Mouse (Mus musculus) lung, postnatal 14 days (tissue): ENCODE measurements around the gene Sox21.

Experiments
- DNase-seq: peaks from one replicate; pipeline ENCODE4 v3.0.0; 2021

Gene Sox21

GRCm38 (mm10) chr14:118236886-118237289 lies at the start of gene Sox21:
TSS of gene Sox21 (minus strand) at chr14:118237030.
- peak; percentile 30 for DNase-seq

- DNase-seq = no peak
Observed at GRCm38 (mm10) chr14:118286096-118286495, 49.3 kb upstream of the Sox21 start.

GRCm38 (mm10) chr14:118282917-118283316 lies 46.1 kb upstream of the Sox21 start:
- no peak for DNase-seq

GRCm38 (mm10) chr14:118282272-118282671 lies 45.4 kb upstream of the Sox21 start:
- no peak for DNase-seq

- DNase-seq = no peak
Observed at GRCm38 (mm10) chr14:118277704-118278498, 41.1 kb upstream of the Sox21 start.

- no peak for DNase-seq
Observed at GRCm38 (mm10) chr14:118272594-118273555, 36.0 kb upstream of the Sox21 start.

GRCm38 (mm10) chr14:118268849-118269248 lies 32.0 kb upstream of the Sox21 start:
- DNase-seq = no peak

GRCm38 (mm10) chr14:118266660-118267059 lies 29.8 kb upstream of the Sox21 start, which contains the start of gene Gm9376:
TSS of gene Gm9376 (plus strand) at chr14:118266960.
- DNase-seq = no peak

GRCm38 (mm10) chr14:118253381-118253780 lies 16.6 kb upstream of the Sox21 start:
- DNase-seq = no peak

GRCm38 (mm10) chr14:118241416-118241815 lies 4.6 kb upstream of the Sox21 start:
- no peak for DNase-seq

- DNase-seq = no peak
Observed at GRCm38 (mm10) chr14:118239351-118239750, 2.5 kb upstream of the Sox21 start.

GRCm38 (mm10) chr14:118237786-118238185 lies 956 bp upstream of the Sox21 start:
- DNase-seq = no peak

GRCm38 (mm10) chr14:118235973-118236885 lies 601 bp downstream of the Sox21 start:
- DNase-seq = no peak

- no peak for DNase-seq
Observed at GRCm38 (mm10) chr14:118235361-118235972, 1.4 kb downstream of the Sox21 start.

- DNase-seq = no peak
Observed at GRCm38 (mm10) chr14:118234541-118235210, 2.2 kb downstream of the Sox21 start.

- DNase-seq = no peak
Observed at GRCm38 (mm10) chr14:118233786-118234540, 2.9 kb downstream of the Sox21 start.

- no peak for DNase-seq
Observed at GRCm38 (mm10) chr14:118232381-118232970, 4.4 kb downstream of the Sox21 start.

- DNase-seq = no peak
Observed at GRCm38 (mm10) chr14:118226471-118227155, 10.2 kb downstream of the Sox21 start.

GRCm38 (mm10) chr14:118225911-118226310 lies 10.9 kb downstream of the Sox21 start:
- DNase-seq = no peak
